In genomic region chr1:161380425-161380780, GRCm38 (mm10) we compare ENCODE assay signal across 13 mouse cellular contexts. TPM values are rescaled to one million over a fixed set of nuclear protein-coding genes. Genes with fewer than 3 reads are reported as not detected.
A peak's percentile ranks its signal among the peaks of the same experiment; 100 is the strongest.
DNase-seq lines count a peak whose midpoint lies in the region; ATAC-seq and TF ChIP-seq lines count a peak whose summit lies in the region.
"Had no signal": no experiment of that assay in that cellular context is flagged by ENCODE, and none has a peak within 500 bp of the region (broad histone marks: within the 10 kb centered on the region; RNA-seq: fewer than 3 reads in every experiment).

No protein-coding gene starts in this region.

- H3K4me1 ChIP-seq in forebrain, embryonic 12.5 days = peaks cover 11% of the 10 kb centered on the region
- peaks cover 13% of the 10 kb centered on the region for H3K4me1 ChIP-seq in forebrain, embryonic 10.5 days
- 0 out of 2 replicates have a peak, but pooled peaks cover 2% of the 10 kb centered on the region for H3K4me1 ChIP-seq in midbrain, embryonic 14.5 days (ENCODE audit: control insufficient read depth, insufficient read depth, low read length)
- peaks cover 11% of the 10 kb centered on the region for H3K4me1 ChIP-seq in midbrain, embryonic 13.5 days (replicated peaks)
- H3K4me1 ChIP-seq in intestine, postnatal 0 days (replicated peaks; ENCODE audit: control insufficient read depth, insufficient read depth, low read length) = no peaks in the 10 kb centered on the region
- H3K4me1 ChIP-seq: liver, embryonic 12.5 days had no signal

- no peaks in the 10 kb centered on the region for H3K36me3 ChIP-seq in forebrain, embryonic 12.5 days (replicated peaks)
- H3K36me3 ChIP-seq in forebrain, embryonic 10.5 days (replicated peaks) = no peaks in the 10 kb centered on the region
- H3K36me3 ChIP-seq in midbrain, embryonic 14.5 days (ENCODE audit: control insufficient read depth, insufficient read depth, low read length) = no peaks in the 10 kb centered on the region
- no peaks in the 10 kb centered on the region for H3K36me3 ChIP-seq in midbrain, embryonic 13.5 days
- no peaks in the 10 kb centered on the region for H3K36me3 ChIP-seq in intestine, postnatal 0 days (ENCODE audit: control insufficient read depth, insufficient read depth)
- H3K36me3 ChIP-seq: liver, embryonic 12.5 days had no signal

- H3K27me3 ChIP-seq in forebrain, embryonic 12.5 days = no peaks in the 10 kb centered on the region
- H3K27me3 ChIP-seq in forebrain, embryonic 10.5 days (ENCODE audit: poor library complexity, severe bottlenecking) = no peaks in the 10 kb centered on the region
- no peaks in the 10 kb centered on the region for H3K27me3 ChIP-seq in midbrain, embryonic 14.5 days (ENCODE audit: control insufficient read depth, insufficient read depth, low read length)
- no peaks in the 10 kb centered on the region for H3K27me3 ChIP-seq in midbrain, embryonic 13.5 days
- H3K27me3 ChIP-seq in intestine, postnatal 0 days (replicated peaks; ENCODE audit: control insufficient read depth, insufficient read depth, low read length) = no peaks in the 10 kb centered on the region
- H3K27me3 ChIP-seq: liver, embryonic 12.5 days had no signal

- H3K9ac ChIP-seq in forebrain, embryonic 12.5 days = no peak overlapping the region
- H3K9ac ChIP-seq in midbrain, embryonic 14.5 days (replicated peaks; ENCODE audit: low read length) = no peak overlapping the region
- H3K9ac ChIP-seq in midbrain, embryonic 13.5 days (replicated peaks) = no peak overlapping the region
- no peak overlapping the region for H3K9ac ChIP-seq in intestine, postnatal 0 days (ENCODE audit: low read depth, low read length)
- H3K9ac ChIP-seq: liver, embryonic 12.5 days had no signal

- H3K4me3 ChIP-seq in forebrain, embryonic 12.5 days (replicated peaks) = no peak overlapping the region
- no peak overlapping the region for H3K4me3 ChIP-seq in forebrain, embryonic 10.5 days
- no peak overlapping the region for H3K4me3 ChIP-seq in midbrain, embryonic 14.5 days (replicated peaks; ENCODE audit: low read depth, low read length)
- H3K4me3 ChIP-seq in midbrain, embryonic 13.5 days (replicated peaks) = no peak overlapping the region
- H3K4me3 ChIP-seq in intestine, postnatal 0 days (ENCODE audit: low read depth, low read length) = no peak overlapping the region
- H3K4me3 ChIP-seq: liver, embryonic 12.5 days had no signal

- intact Hi-C loops in heart, postnatal 36 days (cut with DNase I) = no loop called here

- H3K27ac ChIP-seq in forebrain, embryonic 12.5 days = no peak overlapping the region
- no peak overlapping the region for H3K27ac ChIP-seq in forebrain, embryonic 10.5 days
- no peak overlapping the region for H3K27ac ChIP-seq in midbrain, embryonic 14.5 days (replicated peaks; ENCODE audit: low read depth, low read length)
- no peak overlapping the region for H3K27ac ChIP-seq in midbrain, embryonic 13.5 days
- no peak overlapping the region for H3K27ac ChIP-seq in intestine, postnatal 0 days (ENCODE audit: low read depth, low read length)
- H3K27ac ChIP-seq: liver, embryonic 12.5 days had no signal

- H3K4me2 ChIP-seq in forebrain, embryonic 12.5 days = peak overlapping the region; percentile 8; the same call in 1 of the 2 replicates
- no peak overlapping the region for H3K4me2 ChIP-seq in midbrain, embryonic 14.5 days (ENCODE audit: low read length)
- H3K4me2 ChIP-seq in midbrain, embryonic 13.5 days (replicated peaks) = no peak overlapping the region
- no peak overlapping the region for H3K4me2 ChIP-seq in intestine, postnatal 0 days (replicated peaks; ENCODE audit: low read depth)
- H3K4me2 ChIP-seq: liver, embryonic 12.5 days had no signal

- no peaks in the 10 kb centered on the region for H3K9me3 ChIP-seq in forebrain, embryonic 12.5 days
- H3K9me3 ChIP-seq in forebrain, embryonic 10.5 days = no peaks in the 10 kb centered on the region
- H3K9me3 ChIP-seq in midbrain, embryonic 14.5 days (ENCODE audit: control insufficient read depth, low read length) = no peaks in the 10 kb centered on the region
- H3K9me3 ChIP-seq in midbrain, embryonic 13.5 days = no peaks in the 10 kb centered on the region
- H3K9me3 ChIP-seq in intestine, postnatal 0 days (ENCODE audit: control insufficient read depth) = no peaks in the 10 kb centered on the region
- H3K9me3 ChIP-seq: liver, embryonic 12.5 days had no signal

- no peak for ATAC-seq in forebrain, embryonic 12.5 days (ENCODE audit: low FRiP score)
- no peak for ATAC-seq in midbrain, embryonic 14.5 days (ENCODE audit: low FRiP score, low TSS enrichment)
- ATAC-seq in midbrain, embryonic 13.5 days = no peak
- no peak for ATAC-seq in intestine, postnatal 0 days
- ATAC-seq: liver, embryonic 12.5 days had no signal

- WGBS in forebrain, embryonic 12.5 days = 37% methylated on average over 5 of the region's 5 CpGs
- 43% methylated on average over 5 of the region's 5 CpGs for WGBS in forebrain, embryonic 10.5 days
- 31% methylated on average over 5 of the region's 5 CpGs for WGBS in midbrain, embryonic 14.5 days
- WGBS in midbrain, embryonic 13.5 days = 38% methylated on average over 5 of the region's 5 CpGs
- WGBS in intestine, postnatal 0 days = 46% methylated on average over 5 of the region's 5 CpGs

- TF ChIP-seq CTCF in intestine, postnatal 0 days (IDR thresholded peaks at IDR 0.05; ENCODE audit: low read depth) = no peak

- DNase-seq in forebrain, embryonic 10.5 days (ENCODE audit: extremely low spot score, low spot score) = no peak
- DNase-seq in midbrain, embryonic 14.5 days = peak; percentile 17
- DNase-seq in hindlimb bud, embryonic 11.5 days (ENCODE audit: extremely low spot score, low read depth, low spot score) = peak; percentile 14
- DNase-seq in gastrocnemius, postnatal 25 days = no peak
- DNase-seq in heart, postnatal 36 days = no peak
- DNase-seq: cerebellum, adult 9-10 months; thymus, adult 18-20 months had no signal

RNA-seq across cellular contexts. Expression of gene Tnfsf4, which starts 14.8 kb away (rescaled TPM):
- not detected in 2 replicates for polyA plus RNA-seq in forebrain, embryonic 12.5 days (2016; fragmentation: Nextera tagmentation; extraction: Ambion mirVana)
- polyA plus RNA-seq in forebrain, embryonic 10.5 days (2016; fragmentation: Nextera tagmentation; extraction: Ambion mirVana) = not detected in 2 replicates
- polyA plus RNA-seq in midbrain, embryonic 14.5 days (2014; fragmentation: Nextera tagmentation; extraction: Ambion mirVana) = not detected in 2 replicates
- not detected in 2 replicates for polyA plus RNA-seq in midbrain, embryonic 13.5 days (2015; fragmentation: Nextera tagmentation; extraction: Ambion mirVana)
- total RNA-seq in gastrocnemius, postnatal 25 days (2021) = not detected
- not detected in 2 replicates for polyA plus RNA-seq in intestine, postnatal 0 days (2015; fragmentation: Nextera tagmentation; extraction: Ambion mirVana)
- total RNA-seq in heart, postnatal 36 days (2021) = not detected
- total RNA-seq: layer of hippocampus, postnatal 36 days; MEL had no signal
- polyA plus RNA-seq: liver, embryonic 12.5 days had no signal

Comparison
In these comparisons a context has a peak if more than half of its experiments do, and no peak if none do; other contexts are left out.
1. DNase-seq: peak in midbrain, embryonic 14.5 days (single experiment) and hindlimb bud, embryonic 11.5 days (single experiment); none in forebrain, embryonic 10.5 days (single experiment), gastrocnemius, postnatal 25 days (single experiment) and heart, postnatal 36 days (0 of 2).